Comparison of ENCODE assay signal across 7 mouse cellular contexts in the genomic region with DNA sequence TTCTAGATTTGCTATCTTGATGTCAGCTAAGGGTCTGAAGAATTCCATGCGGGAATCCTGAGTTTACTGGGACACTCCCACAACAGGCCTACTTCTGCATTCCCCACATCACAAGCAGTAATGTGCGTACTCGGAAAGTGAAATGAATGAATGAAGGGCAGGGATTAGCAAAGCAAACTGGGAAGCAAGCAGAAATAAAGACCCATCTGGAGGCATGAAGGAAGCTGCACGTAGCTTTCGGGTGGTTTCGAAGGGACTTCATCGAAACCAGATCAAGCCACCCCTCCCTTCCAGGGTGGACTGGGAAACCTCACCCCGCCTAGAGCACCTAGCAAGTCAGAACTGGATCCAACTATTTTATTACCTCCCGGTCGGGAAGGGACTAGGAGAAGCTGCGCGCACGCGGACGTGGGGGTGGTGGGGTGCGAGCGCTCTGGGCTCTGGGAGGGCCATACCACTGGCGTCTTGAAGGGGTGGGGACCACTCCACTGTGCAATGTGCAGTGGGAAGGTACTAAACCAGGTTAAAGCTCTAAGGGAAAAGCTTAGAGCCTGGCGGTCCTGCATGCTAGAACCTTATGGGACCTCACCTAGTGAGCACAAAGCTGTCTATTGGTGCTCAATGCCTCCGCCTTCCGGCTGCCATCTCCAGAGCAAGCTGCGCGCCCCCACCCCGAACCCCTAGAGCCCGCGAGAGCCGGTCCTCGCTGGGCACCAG. TPM values are rescaled to one million over a fixed set of nuclear protein-coding genes. Genes with fewer than 3 reads are reported as not detected.
DNase-seq lines count a peak whose midpoint lies in the region; ATAC-seq and TF ChIP-seq lines count a peak whose summit lies in the region.

No protein-coding gene starts in this region.

- H3K27ac ChIP-seq in hindbrain, embryonic 15.5 days (replicated peaks): no peak overlapping the region
- H3K27ac ChIP-seq in liver, embryonic 13.5 days: peak overlapping the region; percentile 16; the same call in 1 of the 2 replicates
- no peak overlapping the region for H3K27ac ChIP-seq in olfactory bulb, adult 2 months (ENCODE audit: insufficient read depth, low read depth, low read length)

- DNase-seq in retina, postnatal 1 day: peak; percentile 34
- no peak for DNase-seq in retina, embryonic 14.5 days (ENCODE audit: low spot score)
- DNase-seq in liver, embryonic 13.5 days: no peak
- DNase-seq in urinary bladder, adult 18-20 months (ENCODE audit: low spot score in 2 of 2): no peak

- H3K36me3 ChIP-seq in hindbrain, embryonic 15.5 days: no peaks in the 10 kb centered on the region
- no peaks in the 10 kb centered on the region for H3K36me3 ChIP-seq in liver, embryonic 13.5 days

- 36% methylated on average over 28 of the region's 28 CpGs for WGBS in hindbrain, embryonic 15.5 days
- 17% methylated on average over 28 of the region's 28 CpGs for WGBS in liver, embryonic 13.5 days (ENCODE audit: insufficient replicate concordance)
- 27% methylated on average over 28 of the region's 28 CpGs for WGBS in olfactory bulb, adult 2 months

- H3K4me3 ChIP-seq in hindbrain, embryonic 15.5 days: peak overlapping the region; percentile 30
- peak overlapping the region; percentile 42 for H3K4me3 ChIP-seq in liver, embryonic 13.5 days (replicated peaks)
- H3K4me3 ChIP-seq in olfactory bulb, adult 2 months (ENCODE audit: insufficient read depth, low read depth, low read length): peak overlapping the region; percentile 31

- no peaks in the 10 kb centered on the region for H3K9me3 ChIP-seq in hindbrain, embryonic 15.5 days
- H3K9me3 ChIP-seq in liver, embryonic 13.5 days (replicated peaks): no peaks in the 10 kb centered on the region

- no peak for TF ChIP-seq POLR2A in olfactory bulb, adult 2 months (IDR thresholded peaks at IDR 0.05; ENCODE audit: insufficient read depth, low read depth, low read length)

- H3K9ac ChIP-seq in hindbrain, embryonic 15.5 days: no peak overlapping the region
- peak overlapping the region; percentile 47 for H3K9ac ChIP-seq in liver, embryonic 13.5 days

- peak overlapping the region; percentile 53 for H3K4me2 ChIP-seq in hindbrain, embryonic 15.5 days
- peak overlapping the region; percentile 64 for H3K4me2 ChIP-seq in liver, embryonic 13.5 days

- H3K27me3 ChIP-seq in hindbrain, embryonic 15.5 days: no peaks in the 10 kb centered on the region
- no peaks in the 10 kb centered on the region for H3K27me3 ChIP-seq in liver, embryonic 13.5 days

- 0 out of 2 replicates have a peak, but pooled peaks have one; percentile 12 for ATAC-seq in common myeloid progenitor, adult 5-6 weeks (replicated peaks; ENCODE audit: low read depth, poor library complexity, severe bottlenecking)
- ATAC-seq in hindbrain, embryonic 15.5 days (ENCODE audit: low FRiP score, low read depth): peak; percentile 19; the same call in 1 of the 2 replicates
- no peak for ATAC-seq in liver, embryonic 13.5 days (ENCODE audit: low read depth)

- TF ChIP-seq CTCF in olfactory bulb, adult 2 months (IDR thresholded peaks at IDR 0.05; ENCODE audit: insufficient read depth, low read depth, low read length): no peak

- no peaks in the 10 kb centered on the region for H3K4me1 ChIP-seq in hindbrain, embryonic 15.5 days (replicated peaks)
- peaks cover 39% of the 10 kb centered on the region for H3K4me1 ChIP-seq in liver, embryonic 13.5 days (replicated peaks)
- H3K4me1 ChIP-seq in olfactory bulb, adult 2 months (ENCODE audit: control insufficient read depth, insufficient read depth, low read length): peaks cover 11% of the 10 kb centered on the region

RNA-seq across cellular contexts. Expression of a gene that starts 3.3 kb away (rescaled TPM):
- total RNA-seq in common myeloid progenitor, adult 5-6 weeks (2017): 42.5 and 44.7 TPM in 2 replicates
- 20.5 and 22.9 TPM in 2 replicates for polyA plus RNA-seq in hindbrain, embryonic 15.5 days (2015; fragmentation: Nextera tagmentation; extraction: Ambion mirVana)
- polyA plus RNA-seq in liver, embryonic 13.5 days (2015; fragmentation: Nextera tagmentation; extraction: Ambion mirVana): 28.2 and 32.5 TPM in 2 replicates
- polyA plus RNA-seq in olfactory bulb, adult 2 months (2012; ENCODE audit: insufficient read depth, insufficient read length, low replicate concordance, missing spikeins): not detected in 2 replicates

RNA-seq across cellular contexts. Expression of a gene that starts 6.6 kb away (rescaled TPM):
- 0.68 TPM in 1 of 2 replicates, not detected in the other for total RNA-seq in common myeloid progenitor, adult 5-6 weeks (2017)
- 0.08 and 0.10 TPM in 2 replicates for polyA plus RNA-seq in hindbrain, embryonic 15.5 days (2015; fragmentation: Nextera tagmentation; extraction: Ambion mirVana)
- polyA plus RNA-seq in liver, embryonic 13.5 days (2015; fragmentation: Nextera tagmentation; extraction: Ambion mirVana): not detected in 2 replicates
- polyA plus RNA-seq in olfactory bulb, adult 2 months (2012; ENCODE audit: insufficient read depth, insufficient read length, low replicate concordance, missing spikeins): not detected in 2 replicates

RNA-seq across cellular contexts. Expression of a gene that starts 17.4 kb away (rescaled TPM):
- total RNA-seq in common myeloid progenitor, adult 5-6 weeks (2017): 3.4 and 4.6 TPM in 2 replicates
- 1.6 and 2.0 TPM in 2 replicates for polyA plus RNA-seq in hindbrain, embryonic 15.5 days (2015; fragmentation: Nextera tagmentation; extraction: Ambion mirVana)
- 0.86 and 0.95 TPM in 2 replicates for polyA plus RNA-seq in liver, embryonic 13.5 days (2015; fragmentation: Nextera tagmentation; extraction: Ambion mirVana)
- not detected in 2 replicates for polyA plus RNA-seq in olfactory bulb, adult 2 months (2012; ENCODE audit: insufficient read depth, insufficient read length, low replicate concordance, missing spikeins)

RNA-seq across cellular contexts. Expression of a gene that starts 22.5 kb away (rescaled TPM):
- 19.6 and 22.4 TPM in 2 replicates for total RNA-seq in common myeloid progenitor, adult 5-6 weeks (2017)
- 43.0 and 46.8 TPM in 2 replicates for polyA plus RNA-seq in hindbrain, embryonic 15.5 days (2015; fragmentation: Nextera tagmentation; extraction: Ambion mirVana)
- 15.0 and 17.7 TPM in 2 replicates for polyA plus RNA-seq in liver, embryonic 13.5 days (2015; fragmentation: Nextera tagmentation; extraction: Ambion mirVana)
- not detected in 2 replicates for polyA plus RNA-seq in olfactory bulb, adult 2 months (2012; ENCODE audit: insufficient read depth, insufficient read length, low replicate concordance, missing spikeins)

RNA-seq across cellular contexts. Expression of a gene that starts 36.2 kb away (rescaled TPM):
- 1.6 TPM in 1 of 2 replicates, not detected in the other for total RNA-seq in common myeloid progenitor, adult 5-6 weeks (2017)
- polyA plus RNA-seq in hindbrain, embryonic 15.5 days (2015; fragmentation: Nextera tagmentation; extraction: Ambion mirVana): 195 and 197 TPM in 2 replicates
- 0.34 and 0.55 TPM in 2 replicates for polyA plus RNA-seq in liver, embryonic 13.5 days (2015; fragmentation: Nextera tagmentation; extraction: Ambion mirVana)
- 236 and 474 TPM in 2 replicates for polyA plus RNA-seq in olfactory bulb, adult 2 months (2012; ENCODE audit: insufficient read depth, insufficient read length, low replicate concordance, missing spikeins)

Comparison
In these comparisons a context has a peak if more than half of its experiments do, and no peak if none do; other contexts are left out.
1. RNA of a gene that starts 3.3 kb away (polyA plus RNA-seq): 28.2 to 32.5 TPM in liver, embryonic 13.5 days and 20.5 to 22.9 TPM in hindbrain, embryonic 15.5 days; not detected in olfactory bulb, adult 2 months; every median in the first group is over 10 times any median in the second.
2. Peak in every context shown above with its lines, with median percentiles within 50 percentile points of each other: H3K4me3 ChIP-seq.